Mouse (Mus musculus): ENCODE results near the gene Ado. TPM values are rescaled to one million over a fixed set of nuclear protein-coding genes. Genes with fewer than 3 reads are reported as not detected.

The Ado gene
- polyA plus RNA-seq, 1 experiment from 2014 or later, result 11.0 TPM

DNA sequence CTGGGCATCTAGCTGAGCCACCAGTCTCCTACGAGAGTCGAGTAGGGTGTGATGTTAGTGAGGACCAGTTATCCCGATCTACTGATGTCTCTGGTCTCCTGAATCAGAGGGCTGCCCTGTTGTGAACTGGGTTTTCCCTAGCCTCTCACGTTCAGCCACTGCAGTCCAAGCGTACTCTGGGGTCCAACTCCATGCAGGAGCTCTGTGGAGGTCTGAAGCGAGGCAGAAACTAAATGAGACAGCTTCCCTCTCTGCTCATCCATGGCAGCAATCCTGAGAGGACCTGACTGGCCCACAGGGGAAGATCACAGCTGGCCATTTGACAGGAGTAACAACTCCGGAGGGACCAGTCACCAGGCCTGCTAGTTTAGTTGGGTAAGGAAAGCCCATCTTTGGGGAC is 24.1 kb downstream of the Ado start:
- ATAC-seq (ENCODE audit: low read depth), result no peak
- WGBS (ENCODE audit: insufficient replicate concordance), result 61% methylated on average over 7 of the region's 7 CpGs
- no peaks in the 10 kb centered on the region for H3K4me1 ChIP-seq (ENCODE audit: control insufficient read depth, low read depth, low read length)
- no peaks in the 10 kb centered on the region for H3K9me3 ChIP-seq (replicated peaks; ENCODE audit: control insufficient read depth, low read length)
- H3K4me2 ChIP-seq (ENCODE audit: low read depth, low read length), result no peak overlapping the region
- no peak overlapping the region for H3K4me3 ChIP-seq (ENCODE audit: low read depth, low read length)
- H3K36me3 ChIP-seq (ENCODE audit: control insufficient read depth, insufficient read depth), result no peaks in the 10 kb centered on the region
- no peak overlapping the region for H3K27ac ChIP-seq (ENCODE audit: low read length)
- H3K9ac ChIP-seq (ENCODE audit: low read depth, low read length), result no peak overlapping the region
- no peaks in the 10 kb centered on the region for H3K27me3 ChIP-seq (ENCODE audit: control insufficient read depth, insufficient read depth, low read depth, low read length)

DNA sequence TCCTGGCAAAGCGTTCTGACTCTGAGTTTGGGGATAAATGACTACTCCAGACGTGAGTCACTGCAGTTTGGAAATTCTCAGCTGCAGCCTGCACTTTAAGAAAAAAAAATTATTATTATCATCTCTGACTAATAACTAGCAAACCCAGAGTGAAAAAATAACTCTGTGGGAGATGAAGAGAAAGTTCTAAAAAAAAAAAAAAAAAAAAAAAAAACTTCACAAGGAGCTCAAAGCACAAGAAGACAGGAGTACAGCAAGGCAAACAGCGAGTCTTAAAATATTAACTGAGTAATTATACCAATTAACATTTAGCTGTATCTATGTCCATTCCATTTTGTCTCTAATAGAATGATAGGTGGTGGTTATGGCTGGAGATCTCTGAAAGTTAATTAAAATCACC is 24.6 kb downstream of the Ado start:
- H3K36me3 ChIP-seq (ENCODE audit: control insufficient read depth, insufficient read depth), result no peaks in the 10 kb centered on the region
- H3K4me3 ChIP-seq (ENCODE audit: low read depth, low read length), result no peak overlapping the region
- H3K4me1 ChIP-seq (ENCODE audit: control insufficient read depth, low read depth, low read length), result no peaks in the 10 kb centered on the region
- ATAC-seq (ENCODE audit: low read depth), result no peak
- 69% methylated on average over 3 of the region's 3 CpGs for WGBS (ENCODE audit: insufficient replicate concordance)
- H3K27me3 ChIP-seq (ENCODE audit: control insufficient read depth, insufficient read depth, low read depth, low read length), result no peaks in the 10 kb centered on the region
- H3K27ac ChIP-seq (ENCODE audit: low read length), result no peak overlapping the region
- H3K9me3 ChIP-seq (replicated peaks; ENCODE audit: control insufficient read depth, low read length), result no peaks in the 10 kb centered on the region
- H3K9ac ChIP-seq (ENCODE audit: low read depth, low read length), result no peak overlapping the region
- no peak overlapping the region for H3K4me2 ChIP-seq (ENCODE audit: low read depth, low read length)

DNA sequence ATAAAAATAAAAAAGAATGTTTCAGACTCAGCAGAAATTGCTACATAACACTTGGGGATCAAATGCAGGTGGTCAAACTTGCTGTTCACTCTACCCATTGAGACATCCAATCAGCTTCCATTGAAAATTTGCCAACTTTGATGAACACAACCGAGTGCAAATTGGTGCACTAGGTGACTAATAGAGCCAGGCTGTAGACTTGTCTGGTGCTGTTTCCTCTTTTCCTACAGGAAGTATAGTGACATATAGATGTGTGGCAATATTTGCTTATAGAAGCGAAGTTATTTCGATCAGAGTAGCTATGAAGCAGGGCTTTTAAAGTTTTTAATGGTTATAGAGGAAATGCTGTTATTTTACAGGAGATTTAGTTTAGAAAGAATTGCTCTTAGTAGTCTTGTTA is 30.0 kb downstream of the Ado start:
- no peak overlapping the region for H3K4me3 ChIP-seq (ENCODE audit: low read depth, low read length)
- H3K4me1 ChIP-seq (ENCODE audit: control insufficient read depth, low read depth, low read length), result no peaks in the 10 kb centered on the region
- no peaks in the 10 kb centered on the region for H3K9me3 ChIP-seq (replicated peaks; ENCODE audit: control insufficient read depth, low read length)
- no peaks in the 10 kb centered on the region for H3K36me3 ChIP-seq (ENCODE audit: control insufficient read depth, insufficient read depth)
- H3K9ac ChIP-seq (ENCODE audit: low read depth, low read length), result no peak overlapping the region
- H3K27me3 ChIP-seq (ENCODE audit: control insufficient read depth, insufficient read depth, low read depth, low read length), result no peaks in the 10 kb centered on the region
- 53% methylated on average over 3 of the region's 3 CpGs for WGBS (ENCODE audit: insufficient replicate concordance)
- ATAC-seq (ENCODE audit: low read depth), result no peak
- H3K4me2 ChIP-seq (ENCODE audit: low read depth, low read length), result no peak overlapping the region
- H3K27ac ChIP-seq (ENCODE audit: low read length), result no peak overlapping the region

DNA sequence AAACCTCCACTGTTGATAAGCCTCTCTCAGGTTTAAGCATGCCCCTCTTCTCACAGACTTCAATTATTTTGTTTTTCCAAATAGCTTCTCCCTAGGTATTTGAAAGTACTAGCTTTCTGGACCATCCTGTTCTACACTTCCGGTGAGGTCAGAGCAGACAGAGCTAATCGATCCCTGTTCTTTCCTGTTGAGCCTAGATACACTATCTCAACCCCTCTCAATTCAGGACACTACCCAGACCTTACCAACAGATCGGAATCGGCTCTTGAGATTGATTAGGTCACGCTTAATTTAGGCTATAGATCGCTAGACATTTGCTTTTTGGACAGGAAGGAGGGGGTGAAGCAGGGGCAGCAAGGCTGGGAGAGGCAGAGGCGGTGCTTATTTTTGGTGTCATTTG is 35.9 kb downstream of the Ado start:
- Histone ChIP-seq H3K4me1 (ENCODE audit: control insufficient read depth, low read depth, low read length) (no peaks in the 10 kb centered on the region), H3K9me3 (replicated peaks; ENCODE audit: control insufficient read depth, low read length) (no peaks in the 10 kb centered on the region), H3K4me3 (ENCODE audit: low read depth, low read length) (no peak overlapping the region), H3K27me3 (ENCODE audit: control insufficient read depth, insufficient read depth, low read depth, low read length) (no peaks in the 10 kb centered on the region), H3K9ac (ENCODE audit: low read depth, low read length) (no peak overlapping the region), H3K4me2 (ENCODE audit: low read depth, low read length) (no peak overlapping the region), H3K27ac (ENCODE audit: low read length) (no peak overlapping the region), H3K36me3 (ENCODE audit: control insufficient read depth, insufficient read depth) (no peaks in the 10 kb centered on the region)
- no peak for ATAC-seq (ENCODE audit: low read depth)
- 53% methylated on average over 7 of the region's 7 CpGs for WGBS (ENCODE audit: insufficient replicate concordance)

DNA sequence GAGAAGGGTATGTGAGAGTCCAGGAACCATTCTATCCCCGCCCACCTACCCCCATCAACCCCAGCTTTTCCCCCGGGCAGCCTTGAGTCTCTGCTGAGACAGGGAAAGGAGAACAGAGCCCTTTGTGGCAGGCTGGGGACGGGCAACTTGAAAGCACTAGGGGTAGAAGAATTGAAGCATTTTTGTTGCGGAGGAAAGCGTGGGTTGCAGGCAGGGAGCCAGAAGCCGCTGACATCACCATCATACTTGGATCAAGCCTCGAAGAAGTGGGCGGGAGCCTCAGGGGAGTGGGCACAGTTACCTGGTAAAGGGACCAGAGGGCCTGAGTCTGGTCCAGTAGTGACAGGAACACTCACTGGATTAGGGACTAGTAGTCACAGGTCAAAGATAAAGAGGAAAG is 36.5 kb downstream of the Ado start:
- no peak for ATAC-seq (ENCODE audit: low read depth)
- Histone ChIP-seq H3K36me3 (ENCODE audit: control insufficient read depth, insufficient read depth) (no peaks in the 10 kb centered on the region), H3K4me1 (ENCODE audit: control insufficient read depth, low read depth, low read length) (no peaks in the 10 kb centered on the region), H3K9me3 (replicated peaks; ENCODE audit: control insufficient read depth, low read length) (no peaks in the 10 kb centered on the region), H3K27ac (ENCODE audit: low read length) (no peak overlapping the region), H3K27me3 (ENCODE audit: control insufficient read depth, insufficient read depth, low read depth, low read length) (no peaks in the 10 kb centered on the region), H3K4me2 (ENCODE audit: low read depth, low read length) (no peak overlapping the region), H3K4me3 (ENCODE audit: low read depth, low read length) (no peak overlapping the region), H3K9ac (ENCODE audit: low read depth, low read length) (no peak overlapping the region)
- WGBS (ENCODE audit: insufficient replicate concordance), result 67% methylated on average over 8 of the region's 8 CpGs

DNA sequence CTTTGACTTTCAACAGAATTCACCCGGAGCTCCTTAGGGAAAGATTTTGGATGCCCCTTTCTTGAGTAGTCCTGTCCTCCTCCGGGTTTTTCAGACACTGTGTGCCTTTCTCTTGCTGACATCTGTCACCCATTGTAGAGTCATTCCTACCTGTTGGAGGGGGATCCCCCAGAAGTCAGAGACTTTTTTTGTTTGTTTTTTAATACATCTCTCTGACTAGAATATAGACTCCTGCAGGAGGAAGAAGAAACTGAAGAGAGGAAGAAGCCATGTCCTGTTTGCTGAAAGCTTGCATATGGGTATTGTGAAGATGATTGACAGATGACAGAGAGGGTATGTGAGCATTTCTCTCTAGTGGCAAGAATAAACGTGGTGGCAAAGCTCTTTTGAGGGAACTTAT is 43.5 kb downstream of the Ado start:
- no peaks in the 10 kb centered on the region for H3K27me3 ChIP-seq (ENCODE audit: control insufficient read depth, insufficient read depth, low read depth, low read length)
- H3K4me3 ChIP-seq (ENCODE audit: low read depth, low read length), result no peak overlapping the region
- H3K36me3 ChIP-seq (ENCODE audit: control insufficient read depth, insufficient read depth), result no peaks in the 10 kb centered on the region
- H3K9me3 ChIP-seq (replicated peaks; ENCODE audit: control insufficient read depth, low read length), result no peaks in the 10 kb centered on the region
- H3K4me2 ChIP-seq (ENCODE audit: low read depth, low read length), result no peak overlapping the region
- no peaks in the 10 kb centered on the region; the same call in 1 of the 2 replicates for H3K4me1 ChIP-seq (ENCODE audit: control insufficient read depth, low read depth, low read length)
- WGBS (ENCODE audit: insufficient replicate concordance), result 52% methylated on average over 3 of the region's 3 CpGs
- no peak for ATAC-seq (ENCODE audit: low read depth)
- no peak overlapping the region for H3K9ac ChIP-seq (ENCODE audit: low read depth, low read length)
- no peak overlapping the region for H3K27ac ChIP-seq (ENCODE audit: low read length)

DNA sequence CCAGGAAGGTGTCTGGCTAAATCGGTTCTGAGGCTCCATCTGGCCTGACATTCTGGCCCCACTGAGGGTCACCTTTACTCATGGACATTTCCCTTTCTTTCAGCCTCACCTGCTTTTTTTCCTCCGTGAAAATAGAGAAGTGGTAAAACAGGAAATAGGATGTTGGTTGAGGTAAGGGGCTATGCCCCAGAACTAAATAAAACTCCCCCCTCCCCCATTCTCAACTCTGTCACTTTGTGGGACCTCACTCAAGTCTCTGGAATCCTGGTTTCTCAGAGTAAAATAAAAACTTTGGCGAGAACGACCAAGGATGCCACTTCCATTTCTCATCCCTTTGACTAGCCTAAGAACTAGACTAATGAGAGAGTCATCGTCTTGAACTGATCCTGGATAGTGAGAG is 44.7 kb downstream of the Ado start:
- Histone ChIP-seq H3K4me2 (ENCODE audit: low read depth, low read length) (0 out of 2 replicates have a peak overlapping the region, but pooled peaks have one; percentile 3), H3K36me3 (ENCODE audit: control insufficient read depth, insufficient read depth) (no peaks in the 10 kb centered on the region), H3K4me3 (ENCODE audit: low read depth, low read length) (no peak overlapping the region), H3K9me3 (replicated peaks; ENCODE audit: control insufficient read depth, low read length) (no peaks in the 10 kb centered on the region), H3K27me3 (ENCODE audit: control insufficient read depth, insufficient read depth, low read depth, low read length) (no peaks in the 10 kb centered on the region), H3K27ac (ENCODE audit: low read length) (peak overlapping the region; percentile 44), H3K4me1 (ENCODE audit: control insufficient read depth, low read depth, low read length) (no peaks in the 10 kb centered on the region; the same call in 1 of the 2 replicates), H3K9ac (ENCODE audit: low read depth, low read length) (no peak overlapping the region)
- 23% methylated on average over 5 of the region's 5 CpGs for WGBS (ENCODE audit: insufficient replicate concordance)
- no peak for ATAC-seq (ENCODE audit: low read depth)

DNA sequence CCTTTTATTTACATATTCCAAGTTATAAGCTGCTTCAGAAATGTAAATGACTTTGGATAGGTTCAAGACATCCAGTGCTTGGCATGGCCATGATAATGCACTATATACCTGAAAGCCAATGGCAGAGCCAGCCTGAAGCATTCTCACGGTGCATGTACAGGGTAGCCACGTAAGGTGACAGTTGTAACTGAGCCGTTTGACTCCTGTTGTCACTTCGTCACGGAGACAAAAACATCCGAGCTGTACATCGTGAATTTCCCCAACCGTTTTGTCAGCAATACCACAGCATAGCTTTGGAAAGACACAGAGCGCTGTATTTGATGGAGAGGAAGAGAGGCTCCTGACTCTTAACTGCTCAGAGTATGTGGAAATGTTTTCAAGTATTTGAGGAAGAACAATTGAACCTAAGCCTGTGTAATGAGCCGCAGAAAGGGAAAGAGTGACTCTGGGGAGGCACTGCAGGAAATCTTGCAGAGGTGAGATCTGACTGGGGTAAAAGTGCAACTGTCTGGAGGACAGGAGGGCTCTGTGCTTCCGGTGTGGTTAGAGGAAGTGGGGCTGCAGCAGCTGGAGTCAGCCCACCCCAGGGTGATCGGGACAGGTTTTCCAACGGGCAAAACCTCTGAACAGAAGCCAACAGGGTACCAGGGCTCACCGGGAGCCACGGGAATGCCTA is 45.3 kb downstream of the Ado start:
- Histone ChIP-seq H3K9ac (ENCODE audit: low read depth, low read length) (no peak overlapping the region), H3K4me1 (ENCODE audit: control insufficient read depth, low read depth, low read length) (no peaks in the 10 kb centered on the region; the same call in 1 of the 2 replicates), H3K9me3 (replicated peaks; ENCODE audit: control insufficient read depth, low read length) (no peaks in the 10 kb centered on the region), H3K27me3 (ENCODE audit: control insufficient read depth, insufficient read depth, low read depth, low read length) (no peaks in the 10 kb centered on the region), H3K27ac (ENCODE audit: low read length) (peak overlapping the region; percentile 44), H3K4me3 (ENCODE audit: low read depth, low read length) (no peak overlapping the region), H3K36me3 (ENCODE audit: control insufficient read depth, insufficient read depth) (no peaks in the 10 kb centered on the region), H3K4me2 (ENCODE audit: low read depth, low read length) (0 out of 2 replicates have a peak overlapping the region, but pooled peaks have one; percentile 3)
- ATAC-seq (ENCODE audit: low read depth), result no peak
- WGBS (ENCODE audit: insufficient replicate concordance), result 15% methylated on average over 15 of the region's 15 CpGs

DNA sequence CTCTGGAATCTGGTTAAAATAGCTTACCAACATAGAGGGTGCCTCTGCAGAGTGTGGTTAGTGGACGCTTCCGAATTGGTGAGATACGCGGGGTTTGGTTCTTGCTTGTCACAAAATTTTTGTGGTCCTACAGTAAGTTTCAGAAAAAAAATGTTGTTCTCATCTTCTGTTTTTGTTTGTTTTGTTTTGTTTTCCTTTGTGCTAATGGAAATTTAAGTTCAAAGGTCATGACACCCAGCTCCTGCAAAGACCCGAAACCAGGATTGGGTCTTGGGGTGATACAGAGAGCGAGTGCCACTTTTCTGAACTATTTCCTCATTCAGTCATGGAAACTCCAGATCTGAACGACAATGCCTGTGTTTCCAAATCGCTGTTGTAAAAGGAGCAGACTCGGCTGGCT is 50.8 kb downstream of the Ado start:
- H3K9me3 ChIP-seq (replicated peaks; ENCODE audit: control insufficient read depth, low read length), result no peaks in the 10 kb centered on the region
- H3K4me2 ChIP-seq (ENCODE audit: low read depth, low read length), result no peak overlapping the region
- 76% methylated on average over 9 of the region's 9 CpGs for WGBS (ENCODE audit: insufficient replicate concordance)
- no peaks in the 10 kb centered on the region for H3K36me3 ChIP-seq (ENCODE audit: control insufficient read depth, insufficient read depth)
- H3K27ac ChIP-seq (ENCODE audit: low read length), result no peak overlapping the region
- H3K9ac ChIP-seq (ENCODE audit: low read depth, low read length), result no peak overlapping the region
- no peaks in the 10 kb centered on the region for H3K27me3 ChIP-seq (ENCODE audit: control insufficient read depth, insufficient read depth, low read depth, low read length)
- no peak for ATAC-seq (ENCODE audit: low read depth)
- no peak overlapping the region for H3K4me3 ChIP-seq (ENCODE audit: low read depth, low read length)
- H3K4me1 ChIP-seq (ENCODE audit: control insufficient read depth, low read depth, low read length), result no peaks in the 10 kb centered on the region

All from liver, embryonic 16.5 days (tissue).